Mouse (Mus musculus) erythroid progenitor cell, adult 5-6 weeks (primary cell): ENCODE data around the gene Insig2. TPM values are rescaled to one million over a fixed set of nuclear protein-coding genes. Genes with fewer than 3 reads are reported as not detected.

Experiments used
- ATAC-seq: replicated peaks from 2 replicates; pipeline ENCODE4 v1.8.0; 2016; ENCODE audit warnings: moderate number of reproducible peaks, mild to moderate bottlenecking, moderate TSS enrichment, inconsistent platforms; ENCODE audit not compliant: poor library complexity, low FRiP score, severe bottlenecking
- total RNA-seq, 2 experiments: library from RNA; stranded (forward) in 1 of 2; stranded (reverse) in 1 of 2; fragments of 150-400 nt in 1 of 2; fragments of 186-747, 209-891 nt in 1 of 2; gene quantifications; 2 replicates each; pipeline versions ENCODE4 v1.2.3 to v1.2.4; 2015 to 2017; ENCODE audit warnings: low replicate concordance in 2 of 2

The Insig2 gene
- total RNA-seq (2015; ENCODE audit: low replicate concordance) (6.1 and 10.5 TPM in 2 replicates), total RNA-seq (2017; ENCODE audit: low replicate concordance) (4.7 and 18.9 TPM in 2 replicates)

DNA sequence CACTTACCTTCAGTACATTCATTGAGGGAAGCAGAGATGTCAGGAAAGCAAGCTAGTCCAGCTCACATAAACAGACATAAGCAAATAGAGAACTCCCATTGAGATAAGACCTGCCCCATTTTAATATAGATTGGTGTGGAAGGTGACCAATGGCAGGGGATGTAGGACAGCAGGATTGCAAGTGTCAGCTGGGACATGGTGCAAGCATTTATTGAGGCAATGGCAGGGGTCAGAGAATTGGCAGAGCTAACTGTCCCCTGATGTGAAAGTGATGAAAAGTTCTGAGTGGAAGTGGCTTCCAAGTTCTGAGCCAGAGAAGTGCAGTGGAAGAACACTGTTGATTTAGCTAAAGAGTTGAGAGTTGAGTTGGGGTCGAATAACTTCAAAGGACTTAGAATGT lies at the start of gene Insig2:
Insig2 (minus strand) TSS at position 105 of the 400 bp plus-strand sequence.
- ATAC-seq = no peak

DNA sequence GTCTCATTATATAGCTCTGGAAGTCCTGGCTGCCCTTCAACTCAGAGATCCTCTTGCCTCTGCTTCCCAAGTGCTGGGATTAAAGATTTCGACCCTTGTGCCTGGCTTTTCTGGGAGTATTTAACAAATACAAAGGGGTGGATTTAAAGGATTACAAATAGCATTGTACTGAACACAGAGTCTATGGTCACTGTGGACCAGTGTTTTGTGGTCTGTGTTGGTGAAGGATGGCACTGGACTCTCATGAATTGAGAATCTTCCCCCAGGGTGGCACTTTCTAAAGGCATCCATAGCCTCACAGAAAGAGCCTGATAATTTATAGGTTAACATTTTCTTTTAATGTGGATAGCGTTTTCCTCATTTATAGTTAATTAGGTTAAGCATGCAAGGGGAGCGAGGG lies 49.2 kb upstream of the Insig2 start:
- ATAC-seq = no peak

DNA sequence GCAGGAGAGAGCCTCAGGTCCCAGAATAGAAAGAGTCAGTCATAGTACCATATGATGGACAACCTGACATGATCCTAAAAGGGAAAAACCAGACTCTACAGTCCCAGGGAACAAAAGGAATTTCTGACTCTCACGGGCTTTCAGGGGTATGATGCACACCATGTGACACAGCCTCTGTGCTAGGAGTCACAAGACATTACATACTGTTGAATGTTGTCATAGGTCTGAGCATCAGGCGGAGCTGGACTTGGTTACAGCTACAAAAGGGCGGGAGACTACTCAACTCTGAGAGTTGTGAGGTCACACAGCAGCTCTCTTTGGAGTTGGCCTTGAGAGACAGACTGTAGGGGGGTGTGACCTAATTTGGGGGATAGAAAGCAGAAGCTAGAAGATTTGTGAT lies 47.6 kb upstream of the Insig2 start:
- ATAC-seq = no peak

DNA sequence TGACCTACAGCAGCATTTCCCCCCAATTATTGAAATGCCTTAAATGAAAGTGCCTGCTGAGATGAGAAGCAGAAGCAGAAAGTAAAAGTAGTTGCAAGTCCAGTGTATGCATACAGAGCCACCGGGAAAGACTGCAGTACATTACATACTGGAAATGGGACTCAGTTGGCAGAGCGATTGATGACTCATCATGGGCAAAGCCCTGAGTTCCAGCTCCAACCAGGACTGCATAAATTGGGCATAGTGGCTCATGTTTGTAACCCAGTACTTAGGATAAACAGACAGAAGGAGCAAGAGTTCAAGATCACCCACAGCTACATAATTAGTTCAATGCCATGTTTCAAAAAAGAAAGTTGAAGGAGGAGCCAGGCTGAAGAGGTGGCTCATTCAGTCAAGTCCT lies 45.5 kb upstream of the Insig2 start:
- ATAC-seq = no peak

DNA sequence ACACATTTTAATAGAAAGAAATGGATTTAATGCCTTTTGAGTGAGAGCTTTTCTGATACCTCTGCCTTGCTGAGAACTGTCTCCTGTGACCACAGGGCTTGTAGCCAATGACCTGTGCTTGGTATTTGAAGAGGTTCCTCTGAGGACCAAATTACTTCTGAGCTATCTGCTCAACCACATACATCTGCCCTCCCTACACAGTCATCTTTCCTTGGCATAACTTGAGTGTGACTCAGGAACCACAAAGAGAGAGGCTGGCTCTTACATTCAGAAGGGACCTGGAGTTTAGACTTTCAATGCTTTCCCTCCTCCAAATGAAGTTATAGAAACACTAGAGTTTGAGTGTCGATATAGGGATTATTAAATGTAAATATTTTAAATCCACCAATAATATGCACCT lies 45.0 kb upstream of the Insig2 start:
- ATAC-seq = no peak

DNA sequence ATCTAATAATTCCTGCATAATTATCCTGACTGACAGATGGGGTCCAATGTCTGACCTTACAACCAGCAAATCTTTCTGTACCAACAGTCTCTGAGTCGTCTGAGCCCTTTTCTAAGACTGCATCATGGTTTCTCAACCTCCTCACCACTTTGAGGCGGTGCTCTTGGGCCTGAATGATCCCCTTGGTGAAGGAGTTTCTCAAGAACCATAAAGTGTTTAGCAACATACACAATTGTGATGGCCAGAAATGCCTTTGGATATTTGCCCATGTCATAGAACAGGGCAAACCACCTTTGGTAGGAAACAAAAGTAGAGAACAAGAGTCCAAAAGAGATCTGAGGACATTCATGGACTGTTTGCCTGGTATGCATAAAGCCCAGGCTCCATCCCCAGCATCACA lies 41.2 kb upstream of the Insig2 start:
- no peak for ATAC-seq

DNA sequence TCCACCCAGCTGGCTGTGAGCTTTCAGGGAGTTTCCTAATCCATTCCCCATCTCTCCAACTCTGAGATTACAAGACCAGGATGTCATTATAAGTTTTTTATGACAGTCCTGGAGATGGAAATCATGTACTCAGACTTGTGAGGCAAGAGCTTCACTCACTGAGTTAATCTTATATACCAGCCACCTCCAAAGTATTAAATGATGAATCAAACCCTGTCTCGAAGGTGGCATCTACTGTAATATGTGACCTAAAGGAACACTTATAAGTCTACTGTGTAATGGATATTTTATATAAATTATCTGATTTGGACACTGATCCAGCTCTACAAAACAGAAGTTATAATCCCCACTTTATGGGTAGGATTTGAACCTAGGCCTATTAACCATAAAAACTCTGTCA lies 40.3 kb upstream of the Insig2 start:
- no peak for ATAC-seq

DNA sequence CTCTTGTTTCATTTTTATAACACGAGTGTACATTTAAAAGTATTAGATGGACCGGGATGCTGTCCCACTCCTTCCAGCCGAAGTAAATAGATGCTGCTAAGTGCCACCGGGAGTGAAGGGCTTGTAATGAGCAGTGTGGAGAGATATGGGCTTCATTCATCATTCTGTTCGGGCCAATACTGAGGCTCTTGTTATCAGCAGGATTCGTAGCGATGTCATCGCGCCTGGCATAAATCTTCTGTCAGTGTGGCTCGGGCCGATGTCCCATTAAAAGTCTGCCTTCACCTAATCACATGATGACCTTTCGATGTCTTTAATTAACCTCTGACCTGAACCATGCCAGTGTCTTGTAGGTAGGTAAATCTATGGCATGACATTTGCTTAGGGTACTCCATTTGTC lies 39.1 kb upstream of the Insig2 start:
- no peak for ATAC-seq

DNA sequence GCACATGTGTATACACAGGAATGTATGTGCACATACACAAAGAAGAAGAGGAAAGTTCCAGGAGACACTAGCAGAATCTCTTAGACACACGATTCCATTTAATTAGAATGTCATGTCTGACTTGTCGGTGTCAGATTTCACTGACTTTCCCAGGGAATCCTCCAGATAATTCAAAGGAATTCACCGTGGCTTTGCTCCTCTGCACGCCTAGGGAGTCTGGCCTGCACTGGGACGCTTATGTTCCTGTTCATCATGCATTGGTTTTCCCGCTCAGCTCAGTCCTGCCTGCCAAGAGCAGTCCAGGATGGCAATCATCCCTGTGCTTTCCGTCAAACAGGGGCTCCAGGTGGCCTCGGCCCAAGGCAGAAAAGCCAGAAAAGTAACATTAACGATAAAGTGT lies 34.9 kb upstream of the Insig2 start:
- ATAC-seq = no peak

DNA sequence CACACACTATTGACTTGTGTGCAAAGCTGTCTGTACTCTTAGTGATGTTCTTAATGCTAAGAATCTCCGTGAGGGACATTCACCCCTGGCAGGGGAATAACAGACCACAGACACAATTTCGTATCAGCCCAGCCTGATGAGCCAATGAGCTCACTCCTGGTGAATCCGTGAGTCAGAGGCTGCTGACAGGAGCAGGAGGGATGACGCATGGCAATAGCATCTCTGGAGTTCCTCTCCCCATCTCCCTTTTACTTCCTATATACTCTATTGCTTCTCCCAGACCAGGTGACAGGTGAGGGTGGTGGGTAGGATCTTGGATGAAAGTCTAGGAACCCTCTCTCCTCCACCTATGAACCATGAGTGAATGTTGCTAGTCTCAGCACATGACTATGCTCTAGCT lies 28.2 kb upstream of the Insig2 start:
- ATAC-seq = no peak

DNA sequence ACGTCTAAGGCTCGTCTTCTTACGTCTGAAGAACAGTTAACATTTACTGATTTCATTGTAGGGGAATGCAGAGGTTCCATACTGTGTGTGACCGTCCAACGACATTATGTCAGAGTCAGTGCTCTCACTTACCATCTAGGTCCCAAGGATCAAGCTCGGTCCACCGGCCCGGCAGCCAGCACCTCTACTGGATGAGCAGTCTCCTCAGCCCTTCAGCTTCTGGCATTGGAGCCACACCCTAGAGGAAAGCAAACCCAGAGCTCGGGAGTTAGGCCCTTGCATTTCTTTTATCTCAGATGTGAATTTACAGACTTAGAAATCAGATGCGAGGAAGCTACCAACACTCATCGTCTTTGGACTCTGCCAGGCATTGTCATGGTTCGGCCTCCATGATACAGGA lies 27.3 kb upstream of the Insig2 start:
- ATAC-seq = no peak

DNA sequence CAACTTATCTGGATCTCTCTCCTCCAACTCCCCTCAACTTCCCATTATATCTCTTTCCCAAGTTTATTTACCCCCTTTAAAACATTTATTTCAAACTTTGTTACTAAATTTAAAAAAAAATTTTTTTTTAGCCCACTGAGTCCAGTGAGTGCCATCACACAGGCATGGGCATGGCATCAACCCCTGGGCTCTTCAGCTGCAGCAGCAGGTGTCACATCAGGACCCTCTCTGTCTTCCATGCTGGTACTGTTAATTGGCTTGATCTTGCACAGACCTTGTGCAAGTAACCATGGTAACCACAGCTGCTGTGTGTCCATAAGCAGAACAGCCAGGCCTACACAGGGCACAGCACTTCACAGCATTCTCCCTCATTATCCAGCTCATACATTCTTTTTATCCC lies 21.4 kb upstream of the Insig2 start:
- no peak for ATAC-seq

DNA sequence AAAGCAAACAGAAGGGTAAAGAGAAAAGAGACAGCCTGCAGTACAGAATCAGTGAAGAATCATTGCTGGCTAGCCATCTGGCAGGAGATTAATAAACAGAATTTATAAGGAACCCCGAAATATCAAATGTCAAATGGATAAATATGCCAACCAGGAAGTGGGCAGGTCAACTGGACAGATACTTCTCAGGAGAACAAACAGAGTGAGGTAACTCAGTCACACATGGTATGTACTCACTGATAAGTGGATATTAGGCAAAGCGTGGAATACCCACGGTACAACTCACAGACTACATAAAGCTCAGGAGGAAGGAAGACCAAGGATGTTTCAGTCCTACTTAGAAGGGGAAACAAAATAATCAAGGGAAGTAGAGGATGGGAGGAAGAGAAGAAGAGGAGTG lies 18.6 kb upstream of the Insig2 start:
- ATAC-seq = no peak

DNA sequence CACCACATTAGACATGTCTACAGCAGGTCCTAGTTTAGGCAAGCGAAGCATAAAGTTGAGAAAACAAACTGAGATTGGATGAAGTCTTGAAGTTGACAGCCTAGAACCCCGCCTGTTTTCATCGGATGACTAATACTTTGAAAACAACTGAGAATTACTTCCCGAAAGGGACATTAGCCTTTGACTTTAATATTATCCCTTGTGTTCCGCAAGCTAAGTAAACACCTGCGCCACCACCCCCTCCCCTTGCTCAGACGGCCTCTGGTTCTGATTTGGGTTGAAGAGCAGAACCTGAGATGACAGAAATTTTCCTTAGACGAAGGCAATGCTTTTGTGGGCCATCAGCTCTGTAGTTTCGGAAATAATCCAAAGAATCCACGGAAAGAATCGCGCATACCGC lies 18.2 kb upstream of the Insig2 start:
- ATAC-seq = no peak

DNA sequence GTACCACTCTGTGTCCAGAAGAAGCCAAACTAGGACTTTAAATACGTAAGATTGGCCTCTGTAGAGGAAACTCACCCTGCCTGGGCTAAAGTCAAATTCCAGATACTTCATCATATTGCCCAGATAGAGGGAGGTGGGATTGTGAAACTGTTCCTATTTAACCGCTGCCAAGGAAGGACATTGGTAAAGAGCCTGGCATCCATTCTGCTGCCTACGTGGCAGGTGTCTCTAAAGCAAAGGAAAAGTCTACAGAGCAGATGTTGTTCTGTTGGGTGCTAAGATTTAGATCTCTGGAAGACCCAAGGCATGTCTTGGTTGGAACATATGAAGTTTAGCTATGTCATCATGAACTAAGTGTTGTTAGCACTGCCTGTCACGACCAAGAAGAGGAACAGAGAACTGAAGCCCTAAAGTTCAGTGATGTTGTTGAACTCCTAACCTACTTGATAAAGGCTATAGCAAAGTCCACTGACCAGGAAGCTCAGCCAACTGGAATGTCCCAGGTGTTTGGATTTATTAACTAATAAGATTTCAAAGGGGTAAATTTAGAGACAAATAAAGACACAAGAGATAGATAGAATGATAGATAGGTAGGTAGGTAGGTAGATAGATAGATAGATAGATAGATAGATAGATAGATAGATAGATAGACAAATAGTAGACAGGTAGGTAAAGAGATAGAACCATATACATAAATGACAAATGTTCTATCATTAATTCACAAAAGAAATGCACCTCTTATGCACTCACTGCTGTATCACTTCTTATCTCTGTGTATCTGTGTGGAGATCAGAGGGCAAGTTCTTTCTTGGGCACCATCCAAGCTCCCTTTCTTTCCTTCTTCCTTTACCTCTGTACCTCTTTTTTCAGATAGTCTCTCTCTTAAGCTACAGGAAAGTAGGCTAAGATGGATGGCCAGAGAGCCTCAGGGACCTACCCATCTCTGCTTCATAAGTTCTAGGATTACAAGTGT lies 16.8 kb upstream of the Insig2 start:
- ATAC-seq = no peak

DNA sequence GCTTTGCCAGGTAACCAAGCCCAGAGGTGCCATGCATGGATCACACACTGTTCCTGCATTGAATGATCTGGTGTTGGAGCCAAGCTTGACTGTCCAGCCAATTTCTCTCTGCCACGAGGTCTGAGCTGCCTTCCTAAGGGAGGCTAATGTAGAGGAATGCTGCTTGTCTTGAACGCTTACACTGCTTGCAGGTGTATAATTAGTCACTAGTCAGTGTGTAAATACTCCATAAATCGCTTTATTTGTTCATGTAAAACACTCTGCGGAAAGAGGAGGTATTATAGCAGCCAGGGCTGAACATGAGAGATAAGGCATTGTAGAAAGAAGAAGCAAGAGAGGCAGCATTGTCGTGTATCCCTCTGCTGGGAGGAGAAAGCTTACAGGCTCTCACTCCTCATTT lies 11.6 kb upstream of the Insig2 start:
- ATAC-seq = no peak

DNA sequence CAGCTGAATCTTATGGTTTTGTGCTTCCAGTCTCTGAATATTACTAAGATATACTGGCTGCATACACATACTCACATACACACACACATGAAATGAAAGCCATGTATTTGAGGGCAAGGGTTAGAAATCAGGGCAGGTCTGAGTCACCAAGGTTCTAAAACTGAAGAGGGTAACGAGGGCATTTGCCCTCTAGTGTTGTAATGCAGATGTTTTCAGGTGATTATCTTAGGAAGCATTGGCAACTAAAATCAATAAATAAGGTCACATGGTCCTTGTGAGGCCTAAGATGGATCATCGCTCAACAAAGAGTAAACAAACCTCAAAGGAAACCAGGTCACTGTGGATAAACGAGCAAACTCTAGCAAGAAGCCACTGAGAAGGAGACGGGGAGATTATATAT lies 3.4 kb upstream of the Insig2 start:
- no peak for ATAC-seq

DNA sequence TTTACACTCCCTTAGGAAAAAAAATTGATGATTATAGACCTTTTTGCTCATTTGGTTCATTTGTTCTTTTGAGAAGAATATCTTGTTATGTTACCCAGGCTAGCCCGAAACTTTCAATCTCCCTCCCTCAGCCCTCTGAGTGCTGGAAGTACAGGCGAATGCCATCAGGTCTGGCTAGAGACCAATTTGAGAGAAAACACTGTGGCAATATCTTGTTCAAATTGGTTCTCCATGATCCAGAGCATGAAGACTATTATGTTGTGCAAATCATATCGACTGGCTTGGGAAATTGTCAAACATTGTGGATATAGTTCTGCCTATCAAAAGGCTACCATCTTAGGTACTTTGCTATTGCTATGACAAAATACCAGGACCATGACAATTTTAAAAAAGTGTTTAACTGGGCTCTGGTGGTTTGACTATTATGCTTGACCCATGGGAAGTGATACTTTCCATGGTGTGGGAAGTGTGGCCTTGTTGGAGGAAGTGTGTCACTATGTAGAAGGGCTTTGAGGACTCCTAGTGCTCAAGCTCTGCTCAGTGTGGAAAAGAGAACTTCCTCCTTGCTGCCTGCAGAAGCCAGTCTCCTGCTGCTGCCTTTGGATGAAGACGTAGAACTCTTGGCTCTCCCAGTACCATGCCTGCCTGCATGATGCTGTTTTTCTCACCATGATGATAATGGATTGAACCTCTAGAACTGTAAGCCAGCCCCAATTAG lies 1.8 kb upstream of the Insig2 start:
- ATAC-seq = no peak

DNA sequence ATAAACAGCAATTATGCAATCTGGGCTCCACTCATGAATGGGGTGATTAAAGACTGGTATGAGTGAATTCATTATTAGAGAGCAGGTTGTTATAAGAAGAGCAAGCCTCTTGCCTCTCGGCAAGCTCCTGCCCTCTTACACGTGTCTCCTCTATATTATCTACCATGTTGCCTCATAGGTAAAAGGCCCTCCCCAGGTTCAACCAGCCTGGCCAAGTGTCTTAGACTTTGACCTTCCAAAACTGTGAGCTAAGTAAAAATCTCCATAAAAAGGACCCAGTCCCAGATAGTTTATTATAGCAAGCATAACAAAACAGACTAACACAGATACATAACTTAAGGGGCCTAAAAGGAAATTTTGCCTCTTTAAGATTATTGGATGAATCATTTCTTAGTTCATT lies 1.8 kb downstream of the Insig2 start:
- no peak for ATAC-seq

DNA sequence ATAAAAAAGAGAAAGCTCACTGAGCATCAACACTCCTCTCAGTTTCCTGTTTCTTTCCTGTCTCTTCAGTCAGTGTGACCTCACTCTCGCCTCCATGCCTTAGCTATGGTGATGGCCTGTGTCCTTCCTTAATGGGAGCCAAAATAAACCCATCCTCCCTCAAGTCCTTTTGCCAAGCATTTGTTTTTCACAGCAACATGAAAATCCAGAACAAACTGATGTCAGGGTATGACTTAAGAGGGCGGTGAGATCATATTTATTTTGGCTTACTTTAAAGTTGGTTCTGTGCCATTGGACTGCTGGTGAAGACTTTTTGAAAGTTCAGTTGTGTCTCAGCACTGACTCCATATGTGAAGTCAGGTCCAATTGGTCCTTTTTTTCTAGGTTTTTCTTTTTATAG lies 3.0 kb downstream of the Insig2 start:
- ATAC-seq = no peak

DNA sequence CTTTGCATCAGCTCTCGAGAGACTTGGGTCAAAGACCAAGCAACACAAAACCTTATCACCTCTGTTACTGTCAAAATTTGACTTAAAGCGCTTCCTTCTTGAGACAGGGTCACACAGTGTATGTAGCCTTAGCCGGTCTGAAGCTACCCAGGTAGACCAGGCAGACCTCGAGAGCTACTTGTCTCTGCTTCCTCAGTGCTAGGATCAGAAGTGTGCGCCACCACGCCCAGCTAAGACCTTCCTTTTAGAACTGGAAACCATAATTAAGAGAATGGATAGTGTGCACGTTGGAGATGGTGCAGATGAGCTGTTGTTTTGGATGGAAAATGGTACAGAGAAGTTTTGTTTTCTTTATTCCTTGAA lies 4.2 kb downstream of the Insig2 start:
- ATAC-seq = peak; percentile 56
